Comparison of ENCODE assay signal across 9 mouse cellular contexts in genomic region chr19:3333247-3333646, GRCm38 (mm10). TPM values are rescaled to one million over a fixed set of nuclear protein-coding genes. Genes with fewer than 3 reads are reported as not detected.
DNase-seq lines count a peak whose midpoint lies in the region; ATAC-seq lines count a peak whose summit lies in the region.
"Had no signal": no experiment of that assay in that cellular context is flagged by ENCODE, and none has a peak within 500 bp of the region (broad histone marks: within the 10 kb centered on the region; RNA-seq: fewer than 3 reads in every experiment).

No protein-coding gene starts in this region.

- H3K4me1 ChIP-seq in heart, embryonic 12.5 days (replicated peaks) = peaks cover 11% of the 10 kb centered on the region; the same call in 1 of the 2 replicates
- H3K4me1 ChIP-seq in kidney, embryonic 14.5 days (ENCODE audit: control insufficient read depth, insufficient read depth, low read length) = peaks cover 10% of the 10 kb centered on the region

- no peaks in the 10 kb centered on the region for H3K9me3 ChIP-seq in heart, embryonic 12.5 days (replicated peaks)
- no peaks in the 10 kb centered on the region for H3K9me3 ChIP-seq in kidney, embryonic 14.5 days (ENCODE audit: control insufficient read depth, low read length)

- DNase-seq in heart, postnatal 25 days (ENCODE audit: low spot score) = peak; percentile 44
- DNase-seq in adrenal gland, postnatal 10 days = peak; percentile 75
- DNase-seq in frontal cortex, postnatal 14 days (ENCODE audit: low spot score in 2 of 2) = no peak
- DNase-seq in right cerebral cortex, adult 18-20 months = no peak
- DNase-seq in neural tube, embryonic 10.5 days (ENCODE audit: extremely low spot score, low spot score) = no peak
- DNase-seq: cerebellum, postnatal 36 days had no signal

- intact Hi-C loops in heart, postnatal 25 days (cut with DNase I) = no loop called here

- H3K36me3 ChIP-seq in heart, embryonic 12.5 days = no peaks in the 10 kb centered on the region
- H3K36me3 ChIP-seq in kidney, embryonic 14.5 days (ENCODE audit: control insufficient read depth, insufficient read depth, low read length) = no peaks in the 10 kb centered on the region

- no peaks in the 10 kb centered on the region for H3K27me3 ChIP-seq in heart, embryonic 12.5 days (replicated peaks)
- no peaks in the 10 kb centered on the region for H3K27me3 ChIP-seq in kidney, embryonic 14.5 days (ENCODE audit: control insufficient read depth, insufficient read depth, low read length)

- H3K27ac ChIP-seq in heart, embryonic 12.5 days (ENCODE audit: poor library complexity, severe bottlenecking) = no peak overlapping the region
- H3K27ac ChIP-seq in kidney, embryonic 14.5 days (ENCODE audit: low read depth, low read length) = peak overlapping the region; percentile 32; the same call in 1 of the 2 replicates

- no peak overlapping the region for H3K4me2 ChIP-seq in heart, embryonic 12.5 days
- H3K4me2 ChIP-seq in kidney, embryonic 14.5 days (replicated peaks; ENCODE audit: low read depth, low read length) = no peak overlapping the region

- no peak for ATAC-seq in heart, embryonic 12.5 days (ENCODE audit: insufficient number of reproducible peaks, low FRiP score)
- ATAC-seq in kidney, embryonic 14.5 days (ENCODE audit: low FRiP score, low TSS enrichment) = peak; percentile 36; the same call in 1 of the 2 replicates
- peak; percentile 18 for ATAC-seq in megakaryocyte progenitor cell, adult 5-6 weeks (replicated peaks; ENCODE audit: poor library complexity)

- 70% methylated on average over 6 of the region's 6 CpGs for WGBS in heart, embryonic 12.5 days
- whole genome bisulfite sequencing in kidney, embryonic 14.5 days = 40% methylated on average over 6 of the region's 6 CpGs

- H3K9ac ChIP-seq in heart, embryonic 12.5 days = no peak overlapping the region
- no peak overlapping the region for H3K9ac ChIP-seq in kidney, embryonic 14.5 days (ENCODE audit: low read depth, low read length)

- H3K4me3 ChIP-seq in heart, embryonic 12.5 days = no peak overlapping the region
- H3K4me3 ChIP-seq in kidney, embryonic 14.5 days (ENCODE audit: low read length) = no peak overlapping the region

RNA-seq across cellular contexts. Expression of gene Cpt1a, which starts 11.1 kb away (rescaled TPM):
- 10 to 100 TPM; 60.2 to 60.5 TPM for total RNA-seq in heart, postnatal 25 days (2021)
- 22.3 and 22.4 TPM in 2 replicates for polyA plus RNA-seq in heart, embryonic 12.5 days (2016; fragmentation: Nextera tagmentation; extraction: Ambion mirVana)
- total RNA-seq in adrenal gland, postnatal 10 days (2021) = 100 to 1,000 TPM; 173 to 277 TPM
- 10.0 and 23.8 TPM in 2 replicates for polyA plus RNA-seq in kidney, embryonic 14.5 days (2014; fragmentation: Nextera tagmentation; extraction: Ambion mirVana)
- total RNA-seq in megakaryocyte progenitor cell, adult 5-6 weeks (2015) = 39.8 and 45.7 TPM in 2 replicates
- 30.7 and 34.1 TPM in 2 replicates for total RNA-seq in megakaryocyte progenitor cell, adult 5-6 weeks (2017)

RNA-seq across cellular contexts. Expression of gene Ighmbp2, which starts 50.4 kb away (rescaled TPM):
- total RNA-seq in heart, postnatal 25 days (2021) = 1 to 10 TPM; 2.4 to 2.8 TPM
- 7.2 and 7.6 TPM in 2 replicates for polyA plus RNA-seq in heart, embryonic 12.5 days (2016; fragmentation: Nextera tagmentation; extraction: Ambion mirVana)
- 1 to 10 TPM; 5.8 to 8.4 TPM for total RNA-seq in adrenal gland, postnatal 10 days (2021)
- 5.4 and 8.8 TPM in 2 replicates for polyA plus RNA-seq in kidney, embryonic 14.5 days (2014; fragmentation: Nextera tagmentation; extraction: Ambion mirVana)
- 2.6 and 3.0 TPM in 2 replicates for total RNA-seq in megakaryocyte progenitor cell, adult 5-6 weeks (2015)
- total RNA-seq in megakaryocyte progenitor cell, adult 5-6 weeks (2017) = 7.2 and 8.1 TPM in 2 replicates

RNA-seq across cellular contexts. Expression of gene Mrpl21, which starts 50.5 kb away (rescaled TPM):
- 10 to 100 TPM; 93.9 to 96.1 TPM for total RNA-seq in heart, postnatal 25 days (2021)
- polyA plus RNA-seq in heart, embryonic 12.5 days (2016; fragmentation: Nextera tagmentation; extraction: Ambion mirVana) = 97.1 and 98.1 TPM in 2 replicates
- total RNA-seq in adrenal gland, postnatal 10 days (2021) = 10 to 100 TPM; 82.2 to 91.3 TPM
- polyA plus RNA-seq in kidney, embryonic 14.5 days (2014; fragmentation: Nextera tagmentation; extraction: Ambion mirVana) = 153 and 174 TPM in 2 replicates
- 106 and 119 TPM in 2 replicates for total RNA-seq in megakaryocyte progenitor cell, adult 5-6 weeks (2015)
- 88.8 and 102 TPM in 2 replicates for total RNA-seq in megakaryocyte progenitor cell, adult 5-6 weeks (2017)

RNA-seq across cellular contexts. Expression of gene Tesmin, which starts 55.4 kb away (rescaled TPM):
- total RNA-seq in heart, postnatal 25 days (2021) = 1 to 10 TPM; 3.9 to 4.2 TPM
- 0.46 and 0.83 TPM in 2 replicates for polyA plus RNA-seq in heart, embryonic 12.5 days (2016; fragmentation: Nextera tagmentation; extraction: Ambion mirVana)
- total RNA-seq in adrenal gland, postnatal 10 days (2021) = 1 to 10 TPM; 1.2 to 1.4 TPM
- polyA plus RNA-seq in kidney, embryonic 14.5 days (2014; fragmentation: Nextera tagmentation; extraction: Ambion mirVana) = 0.51 and 0.53 TPM in 2 replicates
- total RNA-seq in megakaryocyte progenitor cell, adult 5-6 weeks (2015) = 1.5 and 1.7 TPM in 2 replicates
- total RNA-seq in megakaryocyte progenitor cell, adult 5-6 weeks (2017) = 0.10 and 1.1 TPM in 2 replicates

Comparison
In these comparisons a context has a peak if more than half of its experiments do, and no peak if none do; other contexts are left out.
1. DNase-seq: peak in heart, postnatal 25 days (single experiment) and adrenal gland, postnatal 10 days (single experiment); none in frontal cortex, postnatal 14 days (0 of 2), right cerebral cortex, adult 18-20 months (single experiment) and neural tube, embryonic 10.5 days (single experiment).